Mouse (Mus musculus) midbrain, embryonic 10.5 days (tissue): ENCODE measurements around the gene Nkain1. TPM values are rescaled to one million over a fixed set of nuclear protein-coding genes. Genes with fewer than 3 reads are reported as not detected.

Experiments used
- DNase-seq: peaks from one replicate; pipeline ENCODE4 v3.0.0-alpha.2; 2017; ENCODE audit warnings: low spot score
- H3K27ac ChIP-seq: fragments of 300-500 bp; sonication (generic); replicated peaks from 2 replicates; pipeline ENCODE4 v1.5.1; 2016; ENCODE audit warnings: mild to moderate bottlenecking
- H3K27me3 ChIP-seq: fragments of 300-500 bp; sonication (generic); 2 replicates; pipeline ENCODE4 v1.6.1; 2016; ENCODE audit warnings: low read depth, mild to moderate bottlenecking; ENCODE audit not compliant: poor library complexity, severe bottlenecking
- H3K36me3 ChIP-seq: fragments of 300-500 bp; sonication (generic); 2 replicates; pipeline ENCODE4 v1.6.1; 2016; ENCODE audit warnings: mild to moderate bottlenecking, moderate library complexity
- H3K4me1 ChIP-seq: fragments of 300-500 bp; sonication (generic); 2 replicates; pipeline ENCODE4 v1.6.1; 2016
- H3K4me3 ChIP-seq: fragments of 300-500 bp; sonication (generic); 2 replicates; pipeline ENCODE4 v1.5.1; 2016; ENCODE audit warnings: mild to moderate bottlenecking, moderate library complexity
- H3K9me3 ChIP-seq: fragments of 300-500 bp; sonication (generic); replicated peaks from 2 replicates; pipeline ENCODE4 v1.6.1; 2016; ENCODE audit warnings: mild to moderate bottlenecking
- WGBS: fragments of 180-500 bp; shearing (Covaris S2); methylation state at CpG from one replicate; pipeline ENCODE4 v1.1.7; 2016; 5-methylcytosine and 5-hydroxymethylcytosine counted together
- polyA plus RNA-seq: library from polyadenylated mRNA; unstranded; fragments of >200 nt; fragmentation: Nextera tagmentation; extraction: Ambion mirVana; gene quantifications from 2 replicates; pipeline ENCODE4 v1.2.1, GENCODE M21; 2016

Nkain1 gene
- polyA plus RNA-seq, 1 experiment from 2014 or later: 5.1 TPM

DNA sequence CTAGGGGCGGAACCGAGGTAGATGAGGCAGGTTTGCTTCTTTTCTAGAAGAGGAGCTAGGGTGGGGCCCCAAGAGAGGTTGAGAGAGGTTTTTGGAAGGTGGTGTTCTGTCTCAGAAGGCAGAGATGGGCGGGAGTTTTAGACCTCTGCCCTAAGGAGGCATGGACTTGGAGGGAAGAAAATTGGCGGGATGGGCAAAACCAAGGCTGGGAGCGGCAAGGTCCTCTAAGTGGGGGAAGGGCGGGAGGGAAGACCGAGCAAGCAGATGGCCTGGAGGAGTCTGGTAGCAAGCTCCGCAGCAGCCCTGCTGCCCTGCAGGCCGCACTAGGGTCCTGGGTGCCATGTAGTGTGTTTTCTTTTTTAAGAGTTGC, 53.5 kb downstream of the Nkain1 start:
- Histone ChIP-seq H3K27ac (peak overlapping the region; percentile 94), H3K4me1 (peaks cover 22% of the 10 kb centered on the region), H3K27me3 (peaks cover 9% of the 10 kb centered on the region; the same call in 1 of the 2 replicates), H3K36me3 (no peaks in the 10 kb centered on the region), H3K9me3 (no peaks in the 10 kb centered on the region), H3K4me3 (peak overlapping the region; percentile 69)
- under 1% methylated on average over 9 of the region's 9 CpGs for WGBS
- no peak for DNase-seq

DNA sequence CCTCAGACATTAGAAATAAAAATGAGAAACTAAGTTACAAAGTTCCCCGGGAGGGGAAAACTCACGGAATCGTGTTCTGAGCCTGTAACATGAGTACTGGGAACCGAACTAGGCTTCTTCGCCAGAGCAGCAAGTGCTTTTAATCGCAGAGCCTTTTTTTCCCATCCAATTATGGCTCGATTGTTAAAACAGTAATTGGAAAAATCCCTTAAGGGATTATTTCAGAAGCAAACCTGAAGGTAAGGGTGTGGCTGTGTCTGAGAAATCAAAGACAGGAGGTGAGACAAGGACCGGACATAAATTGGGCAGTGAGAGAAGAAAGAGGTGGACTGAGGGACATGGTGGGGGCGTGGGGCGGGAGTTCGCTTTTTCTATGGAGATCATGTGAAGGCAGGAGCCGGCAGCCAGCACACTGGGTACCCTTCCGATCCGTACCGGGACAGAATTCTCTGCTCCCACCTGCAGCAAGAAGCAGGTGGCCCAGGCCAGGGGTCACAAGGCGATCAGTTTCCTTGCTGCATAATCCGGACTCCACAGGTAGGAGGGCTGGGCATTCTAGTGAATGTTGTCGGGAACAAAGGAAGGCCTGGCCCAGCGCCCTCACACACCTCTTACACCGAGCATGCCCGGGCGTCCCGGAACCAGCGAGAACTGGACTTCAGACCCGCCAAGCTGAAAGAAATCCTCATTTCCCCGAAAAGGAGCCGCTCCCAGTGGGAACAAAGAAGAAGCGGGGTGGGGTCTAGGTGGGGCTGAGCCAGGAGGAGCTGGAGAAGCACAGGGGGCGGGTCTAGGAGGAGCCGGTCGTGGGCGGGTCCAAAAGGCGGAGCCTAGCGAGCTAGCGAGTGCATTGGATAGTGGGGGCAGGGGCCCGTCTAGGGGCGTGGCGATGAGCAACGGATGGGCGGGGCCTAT, 54.1 kb downstream of the Nkain1 start:
- Histone ChIP-seq H3K27ac (peak overlapping the region; percentile 94), H3K4me3 (peak overlapping the region; percentile 69), H3K4me1 (peaks cover 22% of the 10 kb centered on the region), H3K27me3 (peaks cover 9% of the 10 kb centered on the region; the same call in 1 of the 2 replicates), H3K9me3 (no peaks in the 10 kb centered on the region), H3K36me3 (no peaks in the 10 kb centered on the region)
- 4% methylated on average over 40 of the region's 40 CpGs for WGBS
- peak; percentile 99 for DNase-seq

GRCm38 (mm10) chr4:130516490-130516889, 57.5 kb downstream of the Nkain1 start:
- Histone ChIP-seq H3K36me3 (no peaks in the 10 kb centered on the region), H3K27me3 (peaks cover 3% of the 10 kb centered on the region; the same call in 1 of the 2 replicates), H3K4me1 (peaks cover 21% of the 10 kb centered on the region), H3K27ac (no peak overlapping the region), H3K9me3 (no peaks in the 10 kb centered on the region), H3K4me3 (no peak overlapping the region)
- WGBS: 92% methylated on average over 6 of the region's 6 CpGs
- no peak for DNase-seq

Other genes with a start within 250 kb of the Nkain1 start
- 69.2 and 73.3 TPM in 2 replicates for gene Zcchc17, start 214.2 kb downstream of the Nkain1 start, polyA plus RNA-seq
- 226 and 229 TPM in 2 replicates for gene Snrnp40, start 214.0 kb downstream of the Nkain1 start, polyA plus RNA-seq
- gene Pum1, start 89.1 kb upstream of the Nkain1 start, polyA plus RNA-seq: 117 and 126 TPM in 2 replicates
- gene Sdc3, start 218.4 kb upstream of the Nkain1 start, polyA plus RNA-seq: 21.3 and 28.5 TPM in 2 replicates